8 mouse cellular contexts compared by ENCODE assay signal in the genomic region with DNA sequence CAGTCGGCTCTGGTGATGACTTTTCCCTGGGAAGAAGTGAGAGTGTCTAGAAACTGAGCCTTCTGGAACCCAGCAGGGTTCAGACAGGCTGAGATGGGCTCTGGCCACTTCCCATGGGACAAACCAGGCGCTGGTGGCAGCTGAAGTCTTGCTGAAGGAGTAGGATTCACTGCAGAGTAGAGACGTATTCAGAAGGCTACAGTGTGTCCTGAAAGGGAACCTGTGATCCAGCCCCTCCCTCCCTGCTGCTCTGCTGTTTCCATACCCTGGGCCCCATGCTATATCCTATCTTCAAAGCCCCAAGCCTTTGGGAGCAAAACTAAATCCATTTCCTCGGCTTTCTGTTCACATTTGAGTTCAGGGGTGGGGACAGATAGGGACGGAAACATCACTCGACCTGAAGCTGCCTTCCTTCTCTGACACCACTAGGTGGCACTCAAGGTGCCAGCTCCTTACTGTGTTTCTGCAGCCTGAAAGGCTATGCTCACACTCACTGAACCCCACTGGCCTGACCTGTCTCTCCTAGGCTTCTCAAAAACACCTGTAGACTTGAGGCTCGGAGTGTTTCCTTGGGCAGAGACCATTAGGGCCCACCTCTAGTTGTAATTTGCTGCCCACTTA. TPM values are rescaled to one million over a fixed set of nuclear protein-coding genes. Genes with fewer than 3 reads are reported as not detected.
DNase-seq lines count a peak whose midpoint lies in the region; ATAC-seq and TF ChIP-seq lines count a peak whose summit lies in the region.

No protein-coding gene starts in this region.

- no peaks in the 10 kb centered on the region for H3K27me3 ChIP-seq in ES-Bruce4 (ENCODE audit: control insufficient read depth, insufficient read depth, low read length, poor library complexity, severe bottlenecking)
- no peaks in the 10 kb centered on the region for H3K27me3 ChIP-seq in kidney, embryonic 14.5 days (ENCODE audit: control insufficient read depth, insufficient read depth, low read length)
- no peaks in the 10 kb centered on the region for H3K27me3 ChIP-seq in liver, embryonic 13.5 days

- TF ChIP-seq CTCF in ES-Bruce4 (IDR thresholded peaks at IDR 0.05; ENCODE audit: low read depth, low read length), result peak; percentile 86

- no peak for TF ChIP-seq POLR2A in ES-Bruce4 (IDR thresholded peaks at IDR 0.05; ENCODE audit: insufficient read depth, low read length)

- H3K27ac ChIP-seq in ES-Bruce4 (ENCODE audit: insufficient read depth, low read length), result no peak overlapping the region
- H3K27ac ChIP-seq in kidney, embryonic 14.5 days (ENCODE audit: low read depth, low read length), result no peak overlapping the region
- no peak overlapping the region for H3K27ac ChIP-seq in liver, embryonic 13.5 days

- no peak for TF ChIP-seq EP300 in ES-Bruce4 (IDR thresholded peaks at IDR 0.05; ENCODE audit: insufficient read depth, low read depth, low read length)

- H3K9me3 ChIP-seq in ES-Bruce4 (replicated peaks; ENCODE audit: control insufficient read depth, insufficient read depth, low read length, poor library complexity, severe bottlenecking), result no peaks in the 10 kb centered on the region
- H3K9me3 ChIP-seq in kidney, embryonic 14.5 days (ENCODE audit: control insufficient read depth, low read length), result no peaks in the 10 kb centered on the region
- H3K9me3 ChIP-seq in liver, embryonic 13.5 days (replicated peaks), result no peaks in the 10 kb centered on the region

- no peak overlapping the region for H3K4me3 ChIP-seq in ES-Bruce4 (ENCODE audit: low read depth, low read length)
- no peak overlapping the region for H3K4me3 ChIP-seq in kidney, embryonic 14.5 days (ENCODE audit: low read length)
- no peak overlapping the region for H3K4me3 ChIP-seq in liver, embryonic 13.5 days (replicated peaks)

- ATAC-seq in kidney, embryonic 14.5 days (ENCODE audit: low FRiP score, low TSS enrichment), result peak; percentile 60; the same call in 1 of the 2 replicates
- peak; percentile 62 for ATAC-seq in liver, embryonic 13.5 days (ENCODE audit: low read depth)

- no peaks in the 10 kb centered on the region for H3K4me1 ChIP-seq in ES-Bruce4 (ENCODE audit: control insufficient read depth, insufficient read depth, low read length)
- no peaks in the 10 kb centered on the region for H3K4me1 ChIP-seq in kidney, embryonic 14.5 days (ENCODE audit: control insufficient read depth, insufficient read depth, low read length)
- H3K4me1 ChIP-seq in liver, embryonic 13.5 days (replicated peaks), result no peaks in the 10 kb centered on the region

- H3K4me2 ChIP-seq in kidney, embryonic 14.5 days (replicated peaks; ENCODE audit: low read depth, low read length), result no peak overlapping the region
- H3K4me2 ChIP-seq in liver, embryonic 13.5 days, result no peak overlapping the region

- WGBS in kidney, embryonic 14.5 days, result 31% methylated on average over 7 of the region's 7 CpGs
- 26% methylated on average over 7 of the region's 7 CpGs for WGBS in liver, embryonic 13.5 days (ENCODE audit: insufficient replicate concordance)

- DNase-seq in adrenal gland, postnatal 10 days, result peak; percentile 67
- DNase-seq in embryo, embryonic 9.5 days (ENCODE audit: extremely low spot score), result peak; percentile 61
- DNase-seq in heart, adult 8-10 months (ENCODE audit: low spot score), result peak; percentile 22
- no peak for DNase-seq in liver, embryonic 13.5 days
- DNase-seq in natural killer cell, adult 2 months (ENCODE audit: low spot score in 2 of 2), result peak; percentile 22 to 24
- DNase-seq in thymus, postnatal 4 days, result peak; percentile 49

- H3K9ac ChIP-seq in ES-Bruce4 (ENCODE audit: low read depth, poor library complexity, severe bottlenecking), result no peak overlapping the region
- H3K9ac ChIP-seq in kidney, embryonic 14.5 days (ENCODE audit: low read depth, low read length), result no peak overlapping the region
- H3K9ac ChIP-seq in liver, embryonic 13.5 days, result no peak overlapping the region

- H3K36me3 ChIP-seq in ES-Bruce4 (ENCODE audit: control insufficient read depth, insufficient read depth, low read length, poor library complexity, severe bottlenecking), result no peaks in the 10 kb centered on the region
- H3K36me3 ChIP-seq in kidney, embryonic 14.5 days (ENCODE audit: control insufficient read depth, insufficient read depth, low read length), result no peaks in the 10 kb centered on the region
- H3K36me3 ChIP-seq in liver, embryonic 13.5 days, result no peaks in the 10 kb centered on the region

RNA-seq across cellular contexts. Expression of gene Tub, which starts 16.7 kb away (rescaled TPM):
- polyA plus RNA-seq in ES-Bruce4 (2011; ENCODE audit: insufficient read depth, insufficient read length, low read depth, missing spikeins), result 3.2 and 3.8 TPM in 2 replicates
- total RNA-seq in adrenal gland, postnatal 10 days (2021), result 10 to 100 TPM; 20.7 to 27.5 TPM
- under 1 TPM; 0.08 to 0.28 (median 0.18) TPM for total RNA-seq in heart, adult 8-10 months (2022)
- 0.49 and 0.81 TPM in 2 replicates for polyA plus RNA-seq in kidney, embryonic 14.5 days (2014; fragmentation: Nextera tagmentation; extraction: Ambion mirVana)
- 0.06 and 0.07 TPM in 2 replicates for polyA plus RNA-seq in liver, embryonic 13.5 days (2015; fragmentation: Nextera tagmentation; extraction: Ambion mirVana)

RNA-seq across cellular contexts. Expression of gene Eif3f, which starts 32.6 kb away (rescaled TPM):
- polyA plus RNA-seq in ES-Bruce4 (2011; ENCODE audit: insufficient read depth, insufficient read length, low read depth, missing spikeins), result 223 and 235 TPM in 2 replicates
- total RNA-seq in adrenal gland, postnatal 10 days (2021), result 100 to 1,000 TPM; 156 to 162 TPM
- total RNA-seq in heart, adult 8-10 months (2022), result 10 to 100 TPM; 81.4 to 89.7 (median 83.2) TPM
- polyA plus RNA-seq in kidney, embryonic 14.5 days (2014; fragmentation: Nextera tagmentation; extraction: Ambion mirVana), result 91.7 and 109 TPM in 2 replicates
- 40.6 and 48.6 TPM in 2 replicates for polyA plus RNA-seq in liver, embryonic 13.5 days (2015; fragmentation: Nextera tagmentation; extraction: Ambion mirVana)

RNA-seq across cellular contexts. Expression of gene Nlrp10, which starts 36.9 kb away (rescaled TPM):
- polyA plus RNA-seq in ES-Bruce4 (2011; ENCODE audit: insufficient read depth, insufficient read length, low read depth, missing spikeins), result not detected in 2 replicates
- under 1 TPM; 0.24 to 0.33 TPM for total RNA-seq in adrenal gland, postnatal 10 days (2021)
- 10 to 100 TPM; 20.3 to 24.5 (median 21.4) TPM for total RNA-seq in heart, adult 8-10 months (2022)
- polyA plus RNA-seq in kidney, embryonic 14.5 days (2014; fragmentation: Nextera tagmentation; extraction: Ambion mirVana), result not detected in 2 replicates
- polyA plus RNA-seq in liver, embryonic 13.5 days (2015; fragmentation: Nextera tagmentation; extraction: Ambion mirVana), result 0.02 and 0.07 TPM in 2 replicates
